Mouse (Mus musculus): ENCODE data around the gene Gm20908. TPM values are rescaled to one million over a fixed set of nuclear protein-coding genes. Genes with fewer than 3 reads are reported as not detected.

The Gm20908 gene
- not detected for polyA plus RNA-seq (2017; shearing (Covaris generic))

DNA sequence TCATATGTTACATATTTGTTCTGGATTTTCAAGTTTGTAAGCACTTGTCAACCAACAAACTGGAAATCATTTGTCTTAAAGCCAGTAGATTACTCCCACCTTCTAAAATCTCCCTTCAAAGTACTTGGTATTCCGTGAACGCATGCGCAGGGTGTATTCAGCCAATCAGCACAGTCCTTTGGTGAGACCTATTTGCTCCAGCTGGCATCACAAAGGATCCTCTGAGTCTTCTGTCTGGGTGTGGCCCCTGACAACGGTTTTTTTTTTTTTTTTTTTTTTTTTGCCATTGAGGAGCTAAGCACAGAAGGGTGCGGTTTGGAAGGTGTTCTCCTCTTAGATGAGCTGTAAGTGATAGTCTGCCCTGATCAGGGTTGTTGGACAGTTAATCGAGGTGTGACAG, at the start of gene Gm20908:
Gm20908 (plus strand) TSS at position 301 of the 400 bp plus-strand sequence.

Data from CD4-positive, CD25-positive, alpha-beta regulatory T cell, adult 9 weeks (primary cell).